Mouse (Mus musculus) spleen, adult 2 months (tissue): ENCODE data around the gene Pcolce2.

Source experiments
- CTCF ChIP-seq: fragments of 200-500 bp; IDR thresholded peaks from 2 replicates; pipeline ENCODE4 v1.5.1; 2011; ENCODE audit warnings: mild to moderate bottlenecking, inconsistent platforms; ENCODE audit not compliant: insufficient read depth, insufficient read length, insufficient replicate concordance; ENCODE audit errors: extremely low read depth
- POLR2A ChIP-seq: fragments of 200-500 bp; IDR thresholded peaks from 2 replicates; pipeline ENCODE4 v1.6.1; 2011; ENCODE audit warnings: low read depth, low read length, inconsistent platforms

DNA sequence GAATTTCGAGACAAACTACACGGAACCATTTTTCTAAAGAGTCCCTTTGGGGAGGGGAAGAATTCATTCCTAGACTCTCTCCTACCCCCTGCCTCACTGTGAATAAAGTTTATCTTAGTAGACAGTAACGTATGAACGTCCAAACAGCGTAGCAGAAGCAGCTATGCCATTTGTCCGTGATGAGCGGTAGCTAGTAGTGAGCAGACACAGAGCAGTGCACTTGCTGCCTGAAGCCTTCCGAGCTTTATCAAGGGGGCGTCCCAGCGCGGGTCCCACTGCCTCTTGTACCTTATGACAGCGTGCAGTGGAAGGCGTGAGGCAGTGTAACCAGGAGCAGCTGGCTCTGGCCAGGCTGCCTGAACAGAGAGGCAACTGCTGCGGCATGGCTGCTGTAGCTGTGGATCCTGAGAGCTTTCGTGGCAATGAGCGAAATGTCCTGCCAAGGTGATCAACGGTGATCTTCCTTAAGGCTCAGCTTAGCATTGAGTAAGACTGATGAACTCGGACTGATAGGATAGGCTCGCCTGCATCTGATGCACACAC lies 39.2 kb upstream of the Pcolce2 start:
- TF ChIP-seq CTCF (no peak), POLR2A (no peak)
